Mouse (Mus musculus): ENCODE data around the gene Ahsa1. TPM values are rescaled to one million over a fixed set of nuclear protein-coding genes. Genes with fewer than 3 reads are reported as not detected.

Ahsa1 gene
- 78.8 TPM for polyA plus RNA-seq (2014; fragmentation: Illumina TruSeq; extraction: RNeasy Lipid Tissue Mini Kit (QIAGEN cat#74804); ENCODE audit: low read depth, low replicate concordance)

DNA sequence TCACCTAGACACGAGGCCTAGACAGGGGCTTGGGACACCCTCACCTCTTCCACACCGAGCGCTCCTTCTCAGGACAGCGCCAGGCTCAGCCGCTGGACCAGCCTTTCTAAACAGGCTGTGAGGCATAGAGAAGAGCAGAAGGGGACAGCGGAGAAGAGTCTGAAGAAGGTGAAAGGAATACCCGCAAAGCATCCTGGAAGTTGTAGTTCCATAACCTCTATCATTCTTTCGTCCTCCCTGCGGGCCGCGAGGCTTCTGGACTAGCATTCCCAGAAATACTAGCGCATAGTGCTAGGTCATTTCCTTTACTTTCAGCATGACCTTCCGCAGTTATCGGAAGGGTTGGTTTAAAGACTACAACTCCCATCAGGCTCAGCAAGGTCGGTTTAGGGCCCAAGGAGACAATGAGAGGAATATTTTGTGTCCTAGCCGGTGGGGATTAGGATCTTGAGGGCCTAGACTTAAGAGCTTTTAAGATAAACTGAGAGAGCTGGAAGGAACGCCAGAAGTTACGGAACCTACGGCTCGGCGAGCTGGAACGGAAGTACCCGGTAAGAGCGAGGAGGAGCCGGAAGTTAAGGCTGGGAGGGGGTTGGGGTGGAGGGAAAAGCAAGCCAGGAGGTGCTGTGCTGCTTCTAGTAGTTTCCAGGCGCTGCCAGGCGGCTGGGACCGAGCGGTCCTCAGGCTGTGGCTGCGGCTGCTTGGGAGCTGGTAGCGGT is at the start of gene Ahsa1, which contains the start of gene Vipas39:
Ahsa1 (plus strand) TSS at position 372 of the 719 bp plus-strand sequence.
Vipas39 (minus strand) TSS at position 149 of the 719 bp plus-strand sequence.

DNA sequence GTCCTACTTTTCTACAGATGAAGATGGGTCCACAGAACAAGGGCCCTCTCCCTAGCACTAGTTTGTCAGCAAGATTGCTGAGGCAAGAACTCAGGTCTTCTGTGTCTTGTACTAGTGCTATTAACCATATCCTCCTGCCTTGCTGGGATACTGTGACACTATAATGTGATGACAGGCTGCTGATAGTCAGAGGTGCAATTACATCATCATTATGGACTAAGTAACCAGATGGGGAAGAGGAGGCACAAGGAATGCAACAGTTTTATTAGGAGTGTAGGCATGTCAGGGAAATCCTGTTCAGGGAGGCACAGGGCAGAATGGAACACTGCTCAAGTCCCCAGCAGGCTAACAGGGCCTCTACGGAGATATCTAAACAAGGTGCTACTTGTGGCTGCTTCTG is 27.6 kb upstream of the Ahsa1 start, which contains the start of gene Noxred1:
Noxred1 (minus strand) TSS at position 101 of the 400 bp plus-strand sequence.

DNA sequence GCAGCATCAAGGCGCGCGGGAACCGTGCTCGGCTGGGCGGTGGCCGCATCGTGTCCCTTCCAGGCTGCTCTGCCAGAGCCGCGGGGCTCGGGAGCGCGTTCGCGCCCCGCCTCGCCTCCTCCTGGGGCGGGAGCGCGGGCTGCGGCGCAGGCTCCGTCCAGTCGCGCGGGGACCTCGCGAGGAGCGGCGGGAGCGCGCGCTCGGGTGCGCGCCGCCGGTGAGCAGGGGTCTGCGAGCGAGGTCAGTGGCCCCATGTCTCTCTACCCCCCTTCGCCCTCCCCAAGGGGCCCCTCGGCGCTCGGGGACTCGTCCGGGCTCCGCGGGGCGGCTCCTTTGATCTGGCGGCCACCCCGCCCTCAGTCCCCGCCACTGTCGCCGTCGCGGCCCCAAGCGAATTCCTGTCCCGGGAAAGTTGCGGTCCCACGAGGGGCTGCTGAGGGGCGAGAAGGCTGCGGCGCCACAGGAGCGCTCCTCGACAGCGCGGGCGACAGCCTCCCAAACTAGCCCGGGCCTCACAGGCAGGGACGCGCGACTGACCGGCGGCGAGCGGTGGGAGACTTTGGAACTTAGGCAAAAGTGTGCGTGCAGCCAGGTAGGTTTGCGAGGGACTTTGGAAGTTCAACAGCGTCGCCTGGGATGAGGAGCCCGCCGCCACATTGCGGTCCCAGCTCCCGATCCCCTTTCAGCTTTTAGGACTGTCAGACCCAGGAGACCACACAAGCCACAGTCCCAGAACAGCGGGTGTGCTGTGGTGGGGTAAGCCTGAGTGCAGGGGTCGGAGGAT is 33.6 kb downstream of the Ahsa1 start, which contains the start of gene Ism2:
Ism2 (minus strand) TSS at position 49 of the 784 bp plus-strand sequence.

Other genes starting within 250 kb of the Ahsa1 start
- 2.7 TPM for gene Tmem63c, start 245.1 kb upstream of the Ahsa1 start, polyA plus RNA-seq (2014; fragmentation: Illumina TruSeq; extraction: RNeasy Lipid Tissue Mini Kit (QIAGEN cat#74804); ENCODE audit: low read depth, low replicate concordance)
- 0.25 TPM for gene Ngb, start 163.9 kb upstream of the Ahsa1 start, polyA plus RNA-seq (2014; fragmentation: Illumina TruSeq; extraction: RNeasy Lipid Tissue Mini Kit (QIAGEN cat#74804); ENCODE audit: low read depth, low replicate concordance)
- 50.7 TPM for gene Gstz1, start 119.3 kb upstream of the Ahsa1 start, polyA plus RNA-seq (2014; fragmentation: Illumina TruSeq; extraction: RNeasy Lipid Tissue Mini Kit (QIAGEN cat#74804); ENCODE audit: low read depth, low replicate concordance)
- gene Pomt2, start 118.5 kb upstream of the Ahsa1 start, polyA plus RNA-seq (2014; fragmentation: Illumina TruSeq; extraction: RNeasy Lipid Tissue Mini Kit (QIAGEN cat#74804); ENCODE audit: low read depth, low replicate concordance): 33.3 TPM
- 150 TPM for gene Samd15, start 66.8 kb upstream of the Ahsa1 start, polyA plus RNA-seq (2014; fragmentation: Illumina TruSeq; extraction: RNeasy Lipid Tissue Mini Kit (QIAGEN cat#74804); ENCODE audit: low read depth, low replicate concordance)
- gene Tmed8, start 66.0 kb upstream of the Ahsa1 start, polyA plus RNA-seq (2014; fragmentation: Illumina TruSeq; extraction: RNeasy Lipid Tissue Mini Kit (QIAGEN cat#74804); ENCODE audit: low read depth, low replicate concordance): 6.0 TPM
- 108 TPM for gene Noxred1, start 27.7 kb upstream of the Ahsa1 start, polyA plus RNA-seq (2014; fragmentation: Illumina TruSeq; extraction: RNeasy Lipid Tissue Mini Kit (QIAGEN cat#74804); ENCODE audit: low read depth, low replicate concordance)
- 17.4 TPM for gene Vipas39, start 223 bp upstream of the Ahsa1 start, polyA plus RNA-seq (2014; fragmentation: Illumina TruSeq; extraction: RNeasy Lipid Tissue Mini Kit (QIAGEN cat#74804); ENCODE audit: low read depth, low replicate concordance)
- not detected for gene Ism2, start 33.2 kb downstream of the Ahsa1 start, polyA plus RNA-seq (2014; fragmentation: Illumina TruSeq; extraction: RNeasy Lipid Tissue Mini Kit (QIAGEN cat#74804); ENCODE audit: low read depth, low replicate concordance)
- 56.2 TPM for gene Sptlc2, start 121.9 kb downstream of the Ahsa1 start, polyA plus RNA-seq (2014; fragmentation: Illumina TruSeq; extraction: RNeasy Lipid Tissue Mini Kit (QIAGEN cat#74804); ENCODE audit: low read depth, low replicate concordance)
- 128 TPM for gene Slirp, start 177.4 kb downstream of the Ahsa1 start, polyA plus RNA-seq (2014; fragmentation: Illumina TruSeq; extraction: RNeasy Lipid Tissue Mini Kit (QIAGEN cat#74804); ENCODE audit: low read depth, low replicate concordance)
- 28.0 TPM for gene Alkbh1, start 177.5 kb downstream of the Ahsa1 start, polyA plus RNA-seq (2014; fragmentation: Illumina TruSeq; extraction: RNeasy Lipid Tissue Mini Kit (QIAGEN cat#74804); ENCODE audit: low read depth, low replicate concordance)
- gene Snw1, start 205.8 kb downstream of the Ahsa1 start, polyA plus RNA-seq (2014; fragmentation: Illumina TruSeq; extraction: RNeasy Lipid Tissue Mini Kit (QIAGEN cat#74804); ENCODE audit: low read depth, low replicate concordance): 94.8 TPM
- gene Gm5788, start 228.2 kb downstream of the Ahsa1 start, polyA plus RNA-seq (2014; fragmentation: Illumina TruSeq; extraction: RNeasy Lipid Tissue Mini Kit (QIAGEN cat#74804); ENCODE audit: low read depth, low replicate concordance): not detected
- gene Gm8300, start 247.8 kb downstream of the Ahsa1 start, polyA plus RNA-seq (2014; fragmentation: Illumina TruSeq; extraction: RNeasy Lipid Tissue Mini Kit (QIAGEN cat#74804); ENCODE audit: low read depth, low replicate concordance): not detected